Mouse (Mus musculus) MEL (cell line): ENCODE results near the gene Rnd1. TPM values are rescaled to one million over a fixed set of nuclear protein-coding genes. Genes with fewer than 3 reads are reported as not detected.

ENCODE experiments used
- DNase-seq: peaks from one replicate; pipeline ENCODE4 v3.0.0; 2011; ENCODE audit warnings: low read depth, low spot score
- H3K27ac ChIP-seq: 2 replicates; pipeline ENCODE4 v1.5.1; 2012; ENCODE audit warnings: low read depth, mild to moderate bottlenecking, control low read depth, low read length, moderate library complexity; ENCODE audit not compliant: control insufficient read depth
- H3K27me3 ChIP-seq, 2 experiments: fragments of 150-350 bp in 1 of 2; sonication (generic) in 1 of 2; 2 replicates each; pipeline ENCODE4 v1.6.1; 2012; ENCODE audit warnings: low read length in 2 of 2, mild to moderate bottlenecking in 2 of 2, improper control_type of control experiment in 1 of 2, moderate library complexity in 1 of 2; ENCODE audit not compliant: insufficient read depth in 2 of 2, control insufficient read depth in 1 of 2
- H3K36me3 ChIP-seq, 2 experiments: 2 replicates each; pipeline ENCODE4 v1.6.1; 2012 to 2014; ENCODE audit warnings: low read length in 2 of 2, improper control_type of control experiment in 1 of 2, inconsistent platforms in 1 of 2, mild to moderate bottlenecking in 1 of 2; ENCODE audit not compliant: insufficient read depth in 2 of 2, control insufficient read depth in 1 of 2
- H3K4me1 ChIP-seq, 2 experiments: fragments of 150-350 bp in 1 of 2; sonication (generic) in 1 of 2; 2 replicates each; pipeline ENCODE4 v1.6.1; 2012; ENCODE audit warnings: low read length in 2 of 2, improper control_type of control experiment in 1 of 2, mild to moderate bottlenecking in 1 of 2; ENCODE audit not compliant: insufficient read depth in 2 of 2, control insufficient read depth in 1 of 2
- H3K4me3 ChIP-seq, 2 experiments: fragments of 150-350 bp in 1 of 2; sonication (generic) in 1 of 2; 2 replicates each; pipeline ENCODE4 v1.5.1; 2012; ENCODE audit warnings: low read depth in 2 of 2, low read length in 2 of 2, mild to moderate bottlenecking in 2 of 2, moderate library complexity in 2 of 2, control low read depth in 1 of 2, improper control_type of control experiment in 1 of 2; ENCODE audit not compliant: control insufficient read depth in 1 of 2, insufficient read depth in 1 of 2
- H3K79me2 ChIP-seq: 2 replicates; pipeline ENCODE4 v1.6.1; 2012; ENCODE audit warnings: mild to moderate bottlenecking, low read length, moderate library complexity; ENCODE audit not compliant: control insufficient read depth, poor library complexity, insufficient read depth
- H3K9ac ChIP-seq: 2 replicates; pipeline ENCODE4 v1.6.1; 2012; ENCODE audit warnings: low read depth, mild to moderate bottlenecking, control low read depth, low read length, moderate library complexity; ENCODE audit not compliant: control insufficient read depth, poor library complexity, severe bottlenecking
- H3K9me3 ChIP-seq: fragments of 150-350 bp; sonication (generic); replicated peaks from 2 replicates; pipeline ENCODE4 v1.6.1; 2012; ENCODE audit warnings: mild to moderate bottlenecking, low read length, improper control_type of control experiment, moderate library complexity; ENCODE audit not compliant: insufficient read depth
- BHLHE40 ChIP-seq: IDR thresholded peaks from 2 replicates; pipeline ENCODE4 v1.6.1; 2012; ENCODE audit warnings: low read depth, mild to moderate bottlenecking, inconsistent platforms, low read length, improper control_type of control experiment, borderline replicate concordance
- CHD2 ChIP-seq: IDR thresholded peaks from 2 replicates; pipeline ENCODE4 v1.6.1; 2011; ENCODE audit warnings: low read length, improper control_type of control experiment
- CTCF ChIP-seq, 3 experiments: IDR thresholded peaks in 2 of 3; conservative IDR thresholded peaks in 1 of 3; 2 replicates each; pipeline ENCODE4 v1.5.1; 2011 to 2012; ENCODE audit warnings: low read length in 3 of 3, low read depth in 2 of 3, mild to moderate bottlenecking in 2 of 3, improper control_type of control experiment in 1 of 3, inconsistent platforms in 1 of 3, mixed read lengths in 1 of 3, moderate library complexity in 1 of 3; ENCODE audit not compliant: control insufficient read depth in 1 of 3, insufficient read depth in 1 of 3, poor library complexity in 1 of 3, severe bottlenecking in 1 of 3
- ELF1 ChIP-seq: IDR thresholded peaks from 2 replicates; pipeline ENCODE4 v1.6.1; 2014; ENCODE audit warnings: low read depth, mild to moderate bottlenecking, inconsistent platforms, low read length, improper control_type of control experiment, moderate library complexity
- EP300 ChIP-seq, 2 experiments: IDR thresholded peaks; 2 replicates each; pipeline ENCODE4 v1.6.1; 2011; ENCODE audit warnings: improper control_type of control experiment in 2 of 2, low read length in 2 of 2, low read depth in 1 of 2, mild to moderate bottlenecking in 1 of 2
- ETS1 ChIP-seq: IDR thresholded peaks from 2 replicates; pipeline ENCODE4 v1.6.1; 2012; ENCODE audit warnings: low read depth, mild to moderate bottlenecking, inconsistent platforms, low read length, improper control_type of control experiment, moderate library complexity
- GABPA ChIP-seq: IDR thresholded peaks from 2 replicates; pipeline ENCODE4 v1.6.1; 2012; ENCODE audit warnings: low read depth, mild to moderate bottlenecking, inconsistent platforms, low read length, improper control_type of control experiment, moderate library complexity
- GATA1 ChIP-seq: IDR thresholded peaks from 2 replicates; pipeline ENCODE4 v1.6.1; 2011; ENCODE audit warnings: low read depth, low read length, improper control_type of control experiment
- JUND ChIP-seq: IDR thresholded peaks from 2 replicates; pipeline ENCODE4 v1.6.1; 2011; ENCODE audit warnings: low read depth, mild to moderate bottlenecking, improper control_type of control experiment, low read length
- KAT2A ChIP-seq: conservative IDR thresholded peaks from 2 replicates; pipeline ENCODE4 v1.6.1; 2012; ENCODE audit warnings: low read depth, low read length, improper control_type of control experiment, inconsistent platforms
- MAX ChIP-seq: IDR thresholded peaks from 2 replicates; pipeline ENCODE4 v1.6.1; 2011; ENCODE audit warnings: low read length, improper control_type of control experiment
- MAZ ChIP-seq: IDR thresholded peaks from 2 replicates; pipeline ENCODE4 v1.6.1; 2012; ENCODE audit warnings: low read depth, mild to moderate bottlenecking, inconsistent platforms, low read length, improper control_type of control experiment
- MEF2A ChIP-seq: IDR thresholded peaks from 2 replicates; pipeline ENCODE4 v1.6.1; 2014; ENCODE audit warnings: low read depth, mild to moderate bottlenecking, inconsistent platforms, low read length, improper control_type of control experiment; ENCODE audit not compliant: poor library complexity, insufficient replicate concordance, severe bottlenecking; ENCODE audit errors: extremely low read depth
- MXI1 ChIP-seq: IDR thresholded peaks from 2 replicates; pipeline ENCODE4 v1.6.1; 2011; ENCODE audit warnings: mild to moderate bottlenecking, low read depth, low read length, improper control_type of control experiment
- NELFE ChIP-seq: IDR thresholded peaks from 2 replicates; pipeline ENCODE4 v1.6.1; 2011; ENCODE audit warnings: low read depth, low read length, improper control_type of control experiment
- NRF1 ChIP-seq: IDR thresholded peaks from 2 replicates; pipeline ENCODE4 v1.6.1; 2014; ENCODE audit warnings: low read depth, mild to moderate bottlenecking, inconsistent platforms, low read length, improper control_type of control experiment, moderate library complexity; ENCODE audit not compliant: poor library complexity, insufficient read depth, severe bottlenecking
- POLR2A ChIP-seq, 2 experiments: IDR thresholded peaks; 2 replicates each; pipeline ENCODE4 v1.6.1; 2011 to 2012; ENCODE audit warnings: low read length in 2 of 2, mild to moderate bottlenecking in 2 of 2, control low read depth in 1 of 2, improper control_type of control experiment in 1 of 2, low read depth in 1 of 2, moderate library complexity in 1 of 2; ENCODE audit not compliant: control insufficient read depth in 1 of 2, insufficient read depth in 1 of 2, poor library complexity in 1 of 2
- POLR2AphosphoS2 ChIP-seq: IDR thresholded peaks from 2 replicates; pipeline ENCODE4 v1.6.1; 2011; ENCODE audit warnings: low read length, improper control_type of control experiment
- POLR2AphosphoS5 ChIP-seq: IDR thresholded peaks from 2 replicates; pipeline ENCODE4 v1.6.1; 2012; ENCODE audit warnings: low read depth, borderline replicate concordance, mild to moderate bottlenecking, inconsistent platforms, low read length, moderate library complexity, mixed read lengths
- RCOR1 ChIP-seq: IDR thresholded peaks from 2 replicates; pipeline ENCODE4 v1.6.1; 2012; ENCODE audit warnings: low read depth, mild to moderate bottlenecking, inconsistent platforms, low read length, improper control_type of control experiment
- TAL1 ChIP-seq: IDR thresholded peaks from 2 replicates; pipeline ENCODE4 v1.6.1; 2012; ENCODE audit warnings: mild to moderate bottlenecking, inconsistent platforms, low read length, moderate library complexity, mixed read lengths
- TCF12 ChIP-seq: IDR thresholded peaks from 2 replicates; pipeline ENCODE4 v1.6.1; 2014; ENCODE audit warnings: low read depth, mild to moderate bottlenecking, inconsistent platforms, low read length, improper control_type of control experiment, moderate library complexity
- UBTF ChIP-seq: IDR thresholded peaks from 2 replicates; pipeline ENCODE4 v1.6.1; 2012; ENCODE audit warnings: low read depth, mild to moderate bottlenecking, inconsistent platforms, low read length, improper control_type of control experiment, moderate library complexity, borderline replicate concordance; ENCODE audit not compliant: insufficient read depth
- USF1 ChIP-seq: IDR thresholded peaks from 2 replicates; pipeline ENCODE4 v1.6.1; 2014; ENCODE audit warnings: low read depth, mild to moderate bottlenecking, inconsistent platforms, low read length, improper control_type of control experiment, moderate library complexity
- USF2 ChIP-seq, 2 experiments: IDR thresholded peaks; 2 replicates each; pipeline ENCODE4 v1.6.1; 2011 to 2012; ENCODE audit warnings: improper control_type of control experiment in 2 of 2, low read length in 2 of 2, borderline replicate concordance in 1 of 2, inconsistent platforms in 1 of 2, low read depth in 1 of 2, mild to moderate bottlenecking in 1 of 2; ENCODE audit not compliant: insufficient read depth in 1 of 2
- ZMIZ1 ChIP-seq: IDR thresholded peaks from 2 replicates; pipeline ENCODE4 v1.6.1; 2012; ENCODE audit warnings: low read depth, mild to moderate bottlenecking, inconsistent platforms, low read length, improper control_type of control experiment, moderate library complexity
- ZNF384 ChIP-seq: IDR thresholded peaks from 2 replicates; pipeline ENCODE4 v1.6.1; 2012; ENCODE audit warnings: low read depth, mild to moderate bottlenecking, inconsistent platforms, low read length, improper control_type of control experiment
- polyA plus RNA-seq, 2 experiments: library from polyadenylated mRNA; stranded (reverse) in 1 of 2; unstranded in 1 of 2; fragments of >175 nt in 1 of 2; fragments of >200 nt in 1 of 2; gene quantifications; 2 replicates each; pipeline versions ENCODE4 v1.2.1 to v1.2.4; 2012; ENCODE audit warnings: low replicate concordance in 2 of 2, low read depth in 1 of 2; ENCODE audit not compliant: insufficient read length in 2 of 2, insufficient read depth in 1 of 2, missing spikeins in 1 of 2
- total RNA-seq: library from RNA; depleted of rRNA; stranded (reverse); fragments of 300-350 nt; gene quantifications from 2 replicates; pipeline ENCODE4 v1.2.3, GENCODE M21; 2012

The Rnd1 gene
- total and polyA plus RNA-seq, 3 experiments = 5.5 to 6.0 TPM; not detected in 1

DNA sequence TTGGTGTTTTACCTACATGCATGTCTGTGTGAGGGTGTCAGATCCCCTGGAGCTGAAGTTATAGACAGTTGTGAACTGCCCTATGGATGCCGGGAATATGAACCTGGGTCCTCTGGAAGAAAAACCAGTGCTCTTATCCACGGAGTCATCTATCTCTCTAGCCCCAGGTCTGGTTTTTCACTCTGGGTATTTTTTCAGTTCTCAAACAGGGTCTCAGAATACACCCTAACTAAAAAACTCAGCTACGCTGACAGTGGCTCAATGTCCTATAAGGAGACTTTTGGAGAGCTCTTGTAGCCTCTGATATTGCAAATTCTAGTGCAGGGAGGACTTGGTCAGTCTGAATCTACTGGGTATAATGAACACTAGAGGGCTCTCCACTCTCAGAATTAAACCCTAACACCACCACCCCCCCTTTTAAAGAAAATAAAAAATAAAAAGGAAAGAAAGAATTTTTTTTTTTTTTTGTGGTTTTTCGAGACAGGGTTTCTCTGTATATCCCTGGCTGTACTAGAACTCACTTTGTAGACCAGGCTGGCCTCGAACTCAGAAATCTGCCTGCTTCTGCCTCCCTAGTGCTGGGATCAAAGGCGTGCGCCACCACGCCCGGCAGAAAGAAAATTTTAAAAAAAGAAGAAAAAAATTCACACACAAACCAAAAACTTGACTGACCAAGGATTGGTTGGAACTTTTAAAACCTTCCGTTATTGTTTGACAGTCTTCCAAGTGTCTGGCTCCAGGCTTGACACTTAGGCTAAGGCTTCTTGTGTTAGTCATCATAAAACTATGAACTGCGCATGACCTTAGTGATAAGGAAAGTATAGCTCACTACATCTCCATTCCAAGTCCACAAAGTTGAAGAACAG lies 13.0 kb downstream of the Rnd1 start (continued):
- TF ChIP-seq USF2 (IDR thresholded peaks at IDR 0.05; ENCODE audit: borderline replicate concordance in 1 of 2, insufficient read depth in 1 of 2, low read depth in 1 of 2, low read length in 2 of 2) (no peak), ZMIZ1 (no peak), CTCF (IDR thresholded peaks at IDR 0.05 in 2 of 3, conservative IDR thresholded peaks at IDR 0.05 in 1 of 3; ENCODE audit: control insufficient read depth in 1 of 3, insufficient read depth in 1 of 3, low read depth in 2 of 3, low read length in 3 of 3, poor library complexity in 1 of 3, severe bottlenecking in 1 of 3) (peak; percentile 15 to 87 (median 50); a peak in 5 of 6 replicates), USF1 (no peak)

DNA sequence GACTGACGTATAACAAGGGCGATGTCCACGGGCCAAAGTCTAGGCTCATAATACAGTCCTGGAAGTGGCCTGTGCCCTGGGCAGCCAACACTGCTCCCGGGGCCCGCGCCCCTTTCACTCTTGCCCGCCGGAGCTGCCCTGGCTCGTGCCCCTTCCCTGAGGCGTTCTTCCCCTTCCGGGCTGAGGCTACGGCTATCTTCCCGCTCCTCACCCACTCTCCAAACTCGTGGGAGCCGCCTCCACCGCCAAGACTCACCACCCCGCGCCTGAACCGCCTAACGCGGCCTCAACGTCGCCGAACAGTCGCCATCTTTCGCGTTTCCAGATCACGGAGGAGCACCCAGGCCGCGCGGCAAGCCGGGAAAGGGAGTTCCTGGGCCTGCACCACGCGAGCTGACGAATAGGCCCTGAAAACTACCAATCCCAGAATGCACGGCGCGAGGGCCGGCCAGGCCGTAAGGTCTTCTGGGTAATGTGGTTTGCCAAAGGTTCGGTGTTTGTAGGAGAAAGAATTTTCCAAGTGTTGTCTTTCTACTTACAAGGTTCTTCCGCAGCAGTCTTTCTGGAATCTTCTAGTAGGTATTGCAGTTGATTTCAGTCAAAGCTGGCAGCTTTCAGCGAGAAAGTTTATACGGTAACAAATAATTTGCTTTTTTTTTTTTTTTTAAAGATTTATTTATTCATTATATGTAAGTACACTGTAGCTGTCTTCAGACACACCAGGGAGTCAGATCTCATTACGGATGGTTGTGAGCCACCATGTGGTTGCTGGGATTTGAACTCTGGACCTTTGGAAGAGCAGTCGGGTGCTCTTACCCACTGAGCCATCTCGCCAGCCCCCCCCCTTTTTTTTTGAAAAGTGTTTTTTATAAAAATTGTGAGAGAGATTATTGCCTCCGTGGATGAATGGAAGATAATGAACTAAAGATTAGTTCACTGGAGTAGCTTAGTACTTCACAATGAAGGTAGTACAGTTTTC lies 14.4 kb downstream of the Rnd1 start, which contains the start of gene Ddx23:
Gene Ddx23 (minus strand): TSS at position 328 of the 979 bp plus-strand sequence.
- peak; percentile 100 for DNase-seq
- peak within 1 kb of the TSS; percentile 96 for H3K27ac ChIP-seq
- H3K9me3 ChIP-seq = no peaks in the 10 kb centered on the region
- peaks cover 1 to 16% of the 10 kb centered on the region in 2 experiments for H3K36me3 ChIP-seq
- H3K79me2 ChIP-seq = peaks cover 28% of the 10 kb centered on the region
- H3K27me3 ChIP-seq = no peaks in the 10 kb centered on the region
- peaks cover 8 to 12% of the 10 kb centered on the region in 2 experiments; a peak in 3 of 4 replicates for H3K4me1 ChIP-seq
- peak within 1 kb of the TSS; percentile 92 for H3K9ac ChIP-seq
- peak within 1 kb of the TSS; percentile 74 to 83 for H3K4me3 ChIP-seq
- TF ChIP-seq BHLHE40 = no peak
- TF ChIP-seq MAX = peak; percentile 76
- TF ChIP-seq GABPA = peak; percentile 59; the same call in 1 of the 2 replicates
- peak; percentile 84 for TF ChIP-seq ELF1
- no peak; the same call in 1 of the 2 replicates for TF ChIP-seq ETS1
- TF ChIP-seq CTCF (IDR thresholded peaks at IDR 0.05 in 2 of 3, conservative IDR thresholded peaks at IDR 0.05 in 1 of 3; ENCODE audit: control insufficient read depth in 1 of 3, insufficient read depth in 1 of 3, low read depth in 2 of 3, low read length in 3 of 3, poor library complexity in 1 of 3, severe bottlenecking in 1 of 3) = no peak
- TF ChIP-seq MXI1 = peak; percentile 78
- peak; percentile 99 for TF ChIP-seq KAT2A
- no peak for TF ChIP-seq TAL1
- peak; percentile 57 for TF ChIP-seq NRF1
- TF ChIP-seq NELFE = peak; percentile 93
- TF ChIP-seq EP300 (IDR thresholded peaks at IDR 0.05; ENCODE audit: low read depth in 1 of 2, low read length in 2 of 2) = peak in 1 of 2 experiments; percentile 52; a peak in 1 of 4 replicates
- peak; percentile 92 to 97; a peak in 3 of 4 replicates for TF ChIP-seq POLR2A (IDR thresholded peaks at IDR 0.05; ENCODE audit: control insufficient read depth in 1 of 2, insufficient read depth in 1 of 2, low read depth in 1 of 2, low read length in 2 of 2, poor library complexity in 1 of 2)
- TF ChIP-seq MAZ = peak; percentile 62; the same call in 1 of the 2 replicates
- no peak for TF ChIP-seq MEF2A
- peak; percentile 92 for TF ChIP-seq POLR2AphosphoS2
- TF ChIP-seq ZNF384 = peak; percentile 86
- peak; percentile 84 for TF ChIP-seq TCF12
- peak; percentile 92 for TF ChIP-seq CHD2
- TF ChIP-seq POLR2AphosphoS5 = 0 out of 2 replicates have a peak, but pooled peaks have one; percentile 66
- TF ChIP-seq JUND = no peak
- 0 out of 2 replicates have a peak, but pooled peaks have one; percentile 6 for TF ChIP-seq RCOR1
- TF ChIP-seq USF2 (IDR thresholded peaks at IDR 0.05; ENCODE audit: borderline replicate concordance in 1 of 2, insufficient read depth in 1 of 2, low read depth in 1 of 2, low read length in 2 of 2) = no peak
- peak; percentile 58 for TF ChIP-seq USF1
- peak; percentile 38; the same call in 1 of the 2 replicates for TF ChIP-seq UBTF
- 0 out of 2 replicates have a peak, but pooled peaks have one; percentile 18 for TF ChIP-seq GATA1
- peak; percentile 72 for TF ChIP-seq ZMIZ1
